In the genomic region with DNA sequence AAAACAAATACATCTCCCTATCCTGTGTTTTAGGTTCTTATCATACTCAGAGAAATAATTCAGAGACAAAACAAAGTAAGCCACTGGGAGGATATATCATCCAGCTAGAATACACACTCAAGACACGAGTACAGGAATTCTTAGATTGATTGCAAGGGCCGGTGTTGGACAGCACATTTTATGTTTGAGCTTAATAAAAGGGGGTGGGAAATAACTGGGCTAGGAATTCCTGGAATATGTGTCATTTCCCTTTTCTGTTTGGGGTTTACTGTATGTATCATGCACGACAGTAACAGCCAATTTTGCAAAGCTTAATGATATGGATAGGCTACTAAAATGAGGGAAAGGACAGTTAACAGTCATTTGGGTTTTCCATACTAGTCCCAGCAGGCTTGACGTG, we compare ENCODE assay signal across 25 mouse cellular contexts.
"Had no signal": no experiment of that assay in that cellular context is flagged by ENCODE, and none has a peak within 500 bp of the region (broad histone marks: within the 10 kb centered on the region; RNA-seq: fewer than 3 reads in every experiment).

No protein-coding gene starts in this region.

- H3K4me3 ChIP-seq: heart, adult 2 months; heart, embryonic 13.5 days; heart, embryonic 15.5 days; hindbrain, embryonic 13.5 days; hindbrain, embryonic 15.5 days; kidney, embryonic 15.5 days; limb, embryonic 13.5 days; limb, embryonic 15.5 days had no signal

- H3K36me3 ChIP-seq: heart, embryonic 13.5 days; heart, embryonic 15.5 days; hindbrain, embryonic 13.5 days; hindbrain, embryonic 15.5 days; kidney, embryonic 15.5 days; limb, embryonic 13.5 days; limb, embryonic 15.5 days had no signal

- ATAC-seq: hindbrain, postnatal 0 days; intestine, embryonic 16.5 days had no signal

- H3K4me1 ChIP-seq: heart, embryonic 13.5 days; heart, embryonic 15.5 days; hindbrain, embryonic 13.5 days; hindbrain, embryonic 15.5 days; kidney, embryonic 15.5 days; limb, embryonic 13.5 days; limb, embryonic 15.5 days had no signal

- DNase-seq: gastrocnemius, postnatal 14 days; gastrocnemius, postnatal 36 days; heart, adult 11 months; heart, adult 2 months; heart, postnatal 14 days; heart, postnatal 36 days; kidney, adult 11 months; kidney, adult 2 months; kidney, adult 9 months; kidney, postnatal 14 days; kidney, postnatal 36 days; layer of hippocampus, adult 9-11 months; layer of hippocampus, postnatal 36 days; left cerebral cortex, postnatal 4 days had no signal

- H3K27ac ChIP-seq: heart, adult 2 months; heart, embryonic 13.5 days; heart, embryonic 15.5 days; hindbrain, embryonic 13.5 days; hindbrain, embryonic 15.5 days; hindbrain, postnatal 0 days; kidney, embryonic 15.5 days; kidney, postnatal 0 days; limb, embryonic 13.5 days; limb, embryonic 15.5 days had no signal

- H3K27me3 ChIP-seq: heart, embryonic 13.5 days; heart, embryonic 15.5 days; hindbrain, embryonic 13.5 days; hindbrain, embryonic 15.5 days; kidney, embryonic 15.5 days; limb, embryonic 13.5 days; limb, embryonic 15.5 days had no signal

- H3K9ac ChIP-seq: heart, embryonic 13.5 days; heart, embryonic 15.5 days; hindbrain, embryonic 13.5 days; hindbrain, embryonic 15.5 days; kidney, embryonic 15.5 days; limb, embryonic 13.5 days; limb, embryonic 15.5 days had no signal

- H3K4me2 ChIP-seq: heart, embryonic 11.5 days; heart, embryonic 13.5 days; heart, embryonic 15.5 days; hindbrain, embryonic 13.5 days; hindbrain, embryonic 15.5 days; kidney, embryonic 15.5 days; limb, embryonic 13.5 days; limb, embryonic 15.5 days had no signal

- H3K9me3 ChIP-seq: heart, embryonic 13.5 days; heart, embryonic 15.5 days; hindbrain, embryonic 13.5 days; hindbrain, embryonic 15.5 days; kidney, embryonic 15.5 days; limb, embryonic 13.5 days; limb, embryonic 15.5 days had no signal
